Mouse (Mus musculus) lung, embryonic 14.5 days (tissue): Measurements from ENCODE around the gene Nmt1. TPM values are rescaled to one million over a fixed set of nuclear protein-coding genes. Genes with fewer than 3 reads are reported as not detected.

Experiments used
- ATAC-seq: fragments of 200-750 bp; cut with Nextera tagmentation; 2 replicates; pipeline ENCODE4 v1.8.0; 2017; ENCODE audit warnings: mild to moderate bottlenecking, moderate TSS enrichment, moderate library complexity; ENCODE audit not compliant: insufficient read depth
- DNase-seq: peaks from one replicate; pipeline ENCODE4 v3.0.0-alpha.2; 2015
- H3K27ac ChIP-seq: fragments of 300-500 bp; sonication (generic); 2 replicates; pipeline ENCODE4 v1.5.1; 2014; ENCODE audit warnings: low read depth, mild to moderate bottlenecking, moderate library complexity
- H3K27me3 ChIP-seq: fragments of 300-500 bp; sonication (generic); 2 replicates; pipeline ENCODE4 v1.6.1; 2014; ENCODE audit warnings: low read length, control low read depth; ENCODE audit not compliant: insufficient read depth
- H3K36me3 ChIP-seq: fragments of 300-500 bp; sonication (generic); 2 replicates; pipeline ENCODE4 v1.6.1; 2014; ENCODE audit warnings: control low read depth; ENCODE audit not compliant: insufficient read depth
- H3K4me1 ChIP-seq: fragments of 300-500 bp; sonication (generic); 2 replicates; pipeline ENCODE4 v1.6.1; 2014; ENCODE audit warnings: antibody characterized with exemption, control low read depth; ENCODE audit not compliant: insufficient read depth
- H3K4me2 ChIP-seq: fragments of 300-500 bp; sonication (generic); 2 replicates; pipeline ENCODE4 v1.6.1; 2014; ENCODE audit warnings: mild to moderate bottlenecking
- H3K4me3 ChIP-seq: fragments of 300-500 bp; sonication (generic); 2 replicates; pipeline ENCODE4 v1.5.1; 2014; ENCODE audit warnings: low read depth, low read length
- H3K9ac ChIP-seq: fragments of 300-500 bp; sonication (generic); 2 replicates; pipeline ENCODE4 v1.6.1; 2014
- H3K9me3 ChIP-seq: fragments of 300-500 bp; sonication (generic); 2 replicates; pipeline ENCODE4 v1.6.1; 2016; ENCODE audit warnings: low read depth, low read length, control low read depth
- CTCF ChIP-seq: IDR thresholded peaks from 2 replicates; pipeline ENCODE4 v1.5.1; 2016; ENCODE audit warnings: antibody characterized with exemption, low read depth
- WGBS: fragments of 180-500 bp; shearing (Covaris S2); extraction: QIAGEN DNeasy Blood & Tissue Kit; methylation state at CpG from one replicate; pipeline ENCODE4 v1.1.7; 2014; 5-methylcytosine and 5-hydroxymethylcytosine counted together
- polyA plus RNA-seq: library from polyadenylated mRNA; unstranded; fragments of >200 nt; fragmentation: Nextera tagmentation; extraction: Ambion mirVana; gene quantifications from 2 replicates; pipeline ENCODE4 v1.2.1, GENCODE M21; 2014

Nmt1 gene
- polyA plus RNA-seq, 1 experiment from 2014 or later, result 64.4 TPM

DNA sequence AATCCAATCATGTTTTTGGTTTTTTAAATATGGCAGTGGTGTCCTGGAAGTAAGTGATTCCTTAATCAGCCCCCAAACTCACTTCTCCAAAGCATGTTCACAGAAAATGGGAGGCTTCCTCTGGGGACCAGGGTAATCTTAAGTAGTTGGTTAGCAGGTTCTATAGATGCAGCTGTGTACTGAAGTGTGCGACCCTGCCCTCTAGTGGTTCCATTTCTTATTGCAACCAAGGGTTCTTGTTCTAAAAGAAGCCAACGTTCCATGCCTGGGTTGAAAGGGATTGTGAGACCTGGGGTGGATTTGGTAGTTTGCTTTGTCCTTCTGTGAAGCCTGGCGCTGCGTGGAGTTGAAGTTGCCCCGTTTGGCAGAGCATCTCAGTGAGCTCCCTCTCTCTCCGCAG, 26.8 kb downstream of the Nmt1 start:
- H3K4me1 ChIP-seq, result no peaks in the 10 kb centered on the region
- H3K4me2 ChIP-seq, result no peak overlapping the region
- H3K36me3 ChIP-seq, result peaks cover 86% of the 10 kb centered on the region
- peak; percentile 91 for TF ChIP-seq CTCF
- H3K4me3 ChIP-seq, result no peak overlapping the region
- no peak for ATAC-seq
- H3K9ac ChIP-seq, result no peak overlapping the region
- peak; percentile 95 for DNase-seq
- no peaks in the 10 kb centered on the region for H3K27me3 ChIP-seq
- 44% methylated on average over 6 of the region's 6 CpGs for WGBS
- no peak overlapping the region for H3K27ac ChIP-seq
- H3K9me3 ChIP-seq, result no peaks in the 10 kb centered on the region

DNA sequence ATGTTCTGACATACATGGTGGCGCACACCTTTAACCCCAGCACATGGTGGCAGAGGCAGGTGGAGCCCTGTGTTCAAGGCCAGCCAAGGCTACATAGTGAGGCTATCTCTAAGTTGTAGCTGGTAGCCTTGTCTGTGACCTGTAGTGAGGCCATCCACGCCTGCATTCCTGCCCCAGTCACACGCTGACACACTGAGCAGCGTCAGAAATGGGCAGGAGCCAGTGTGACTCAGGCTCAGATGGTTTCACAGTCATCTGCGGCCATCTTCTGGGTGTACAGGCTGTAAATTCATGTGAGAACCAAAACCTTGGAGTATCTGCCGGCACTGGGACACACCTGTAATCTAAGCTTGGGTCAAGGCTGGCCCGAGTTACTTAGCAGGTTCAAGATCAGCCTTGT, 28.6 kb downstream of the Nmt1 start:
- no peak for TF ChIP-seq CTCF
- no peak overlapping the region for H3K4me2 ChIP-seq
- H3K36me3 ChIP-seq, result peaks cover 92% of the 10 kb centered on the region
- no peak overlapping the region for H3K27ac ChIP-seq
- ATAC-seq, result no peak
- no peaks in the 10 kb centered on the region for H3K27me3 ChIP-seq
- H3K9me3 ChIP-seq, result no peaks in the 10 kb centered on the region
- H3K4me1 ChIP-seq, result no peaks in the 10 kb centered on the region
- H3K9ac ChIP-seq, result no peak overlapping the region
- no peak for DNase-seq
- H3K4me3 ChIP-seq, result no peak overlapping the region
- WGBS, result 94% methylated on average over 7 of the region's 7 CpGs

DNA sequence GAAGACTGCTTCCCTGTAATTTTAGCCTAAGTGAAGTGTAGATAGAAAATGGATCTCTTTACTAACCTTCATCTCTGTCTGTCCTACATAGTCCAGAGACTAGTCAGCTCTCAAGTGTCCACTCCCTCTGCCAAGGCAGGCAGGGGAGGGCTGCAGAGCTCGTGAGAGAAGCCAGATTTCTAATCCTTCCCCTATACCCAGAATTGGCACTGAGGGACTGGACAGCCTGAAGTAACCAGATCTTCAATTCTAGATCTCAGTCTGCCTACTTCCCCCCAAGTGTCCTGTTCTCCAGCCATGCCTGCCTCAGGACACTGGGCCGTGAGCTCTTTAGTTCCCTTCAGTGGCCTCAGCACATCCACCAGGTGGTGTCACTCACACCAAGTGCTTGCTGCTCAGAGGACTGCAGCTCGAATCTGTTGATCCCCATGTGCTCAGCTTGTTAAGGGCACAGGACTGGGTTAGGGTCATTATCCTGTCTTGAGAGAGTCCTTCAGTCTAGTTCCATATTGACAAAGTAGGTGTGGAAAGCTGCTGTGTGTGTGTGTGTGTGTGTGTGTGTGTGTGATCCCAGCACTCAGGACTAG, 30.6 kb downstream of the Nmt1 start:
- H3K4me3 ChIP-seq, result no peak overlapping the region
- TF ChIP-seq CTCF, result 0 out of 2 replicates have a peak, but pooled peaks have one; percentile 6
- no peaks in the 10 kb centered on the region for H3K9me3 ChIP-seq
- ATAC-seq (no peak), DNase-seq (no peak)
- no peaks in the 10 kb centered on the region for H3K4me1 ChIP-seq
- H3K4me2 ChIP-seq, result no peak overlapping the region
- peaks cover 89% of the 10 kb centered on the region for H3K36me3 ChIP-seq
- 62% methylated on average over 3 of the region's 3 CpGs for WGBS
- no peak overlapping the region for H3K27ac ChIP-seq
- no peaks in the 10 kb centered on the region for H3K27me3 ChIP-seq
- H3K9ac ChIP-seq, result no peak overlapping the region

DNA sequence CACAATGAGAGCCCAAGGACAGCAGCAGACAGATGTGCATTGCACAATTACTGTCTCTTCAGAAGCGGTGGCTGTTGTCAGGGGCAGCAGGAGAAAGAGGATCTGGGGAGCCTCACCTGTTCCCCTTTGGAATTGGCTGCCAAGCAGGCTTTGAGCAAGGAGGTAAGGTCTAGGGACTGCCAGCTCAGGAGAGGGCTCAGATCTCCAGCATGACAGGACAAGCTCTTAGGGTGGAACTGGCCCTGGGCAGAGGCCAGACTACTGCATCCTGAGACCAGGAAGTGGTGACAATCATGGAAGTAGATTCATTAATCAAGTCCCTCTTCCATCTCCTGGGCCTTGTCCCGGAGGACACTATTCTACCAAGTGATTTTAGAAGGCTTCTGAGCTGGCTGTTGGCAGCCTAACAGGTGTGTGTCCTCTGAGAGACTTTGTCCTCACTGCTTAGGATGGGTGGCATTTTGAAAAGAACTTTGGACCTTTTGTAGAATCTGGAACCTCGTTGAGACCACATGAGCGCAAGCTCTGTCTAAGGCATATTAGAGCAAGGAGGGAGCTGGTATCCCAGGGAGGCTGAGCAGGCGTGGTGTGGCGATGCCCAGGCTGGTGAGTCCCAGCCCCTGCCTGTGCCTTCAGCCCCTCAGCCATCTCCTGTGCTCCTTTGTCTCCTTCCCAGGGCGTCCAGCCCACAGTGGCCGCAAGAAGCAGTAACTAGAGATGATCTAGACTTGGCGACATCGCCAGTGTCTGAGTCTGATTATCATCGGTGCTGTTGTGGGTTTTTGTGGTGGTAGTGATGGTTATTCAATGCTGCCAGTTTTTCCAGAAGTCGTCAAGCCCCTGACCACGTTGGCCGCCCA, 38.4 kb downstream of the Nmt1 start:
- Histone ChIP-seq H3K27me3 (no peaks in the 10 kb centered on the region), H3K4me1 (no peaks in the 10 kb centered on the region), H3K36me3 (peaks cover 87% of the 10 kb centered on the region), H3K9me3 (no peaks in the 10 kb centered on the region), H3K4me2 (no peak overlapping the region), H3K4me3 (no peak overlapping the region), H3K27ac (peak overlapping the region; percentile 39; the same call in 1 of the 2 replicates), H3K9ac (no peak overlapping the region)
- 89% methylated on average over 14 of the region's 14 CpGs for WGBS
- no peak for DNase-seq
- ATAC-seq, result no peak
- TF ChIP-seq CTCF, result no peak

DNA sequence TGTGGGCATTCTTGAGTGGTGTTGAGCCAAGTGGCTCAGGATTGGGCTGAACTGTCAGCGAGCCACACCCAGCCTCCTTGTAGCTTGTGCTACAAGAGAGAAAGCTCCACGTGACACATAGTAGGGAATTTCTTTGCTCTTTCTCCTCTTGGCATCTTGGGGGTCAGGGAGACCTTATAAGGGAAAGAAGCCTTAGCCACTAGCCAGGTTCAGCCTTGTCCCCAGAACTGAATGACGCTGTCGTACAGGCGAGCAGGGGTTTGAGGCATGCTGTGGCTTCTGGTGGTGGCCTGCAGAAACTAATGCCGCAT, 39.0 kb downstream of the Nmt1 start:
- Histone ChIP-seq H3K27ac (peak overlapping the region; percentile 39; the same call in 1 of the 2 replicates), H3K4me1 (no peaks in the 10 kb centered on the region), H3K36me3 (peaks cover 81% of the 10 kb centered on the region), H3K4me3 (no peak overlapping the region), H3K9ac (no peak overlapping the region), H3K9me3 (no peaks in the 10 kb centered on the region), H3K4me2 (no peak overlapping the region), H3K27me3 (no peaks in the 10 kb centered on the region)
- 77% methylated on average over 6 of the region's 6 CpGs for WGBS
- DNase-seq (no peak), ATAC-seq (no peak)
- TF ChIP-seq CTCF, result no peak

DNA sequence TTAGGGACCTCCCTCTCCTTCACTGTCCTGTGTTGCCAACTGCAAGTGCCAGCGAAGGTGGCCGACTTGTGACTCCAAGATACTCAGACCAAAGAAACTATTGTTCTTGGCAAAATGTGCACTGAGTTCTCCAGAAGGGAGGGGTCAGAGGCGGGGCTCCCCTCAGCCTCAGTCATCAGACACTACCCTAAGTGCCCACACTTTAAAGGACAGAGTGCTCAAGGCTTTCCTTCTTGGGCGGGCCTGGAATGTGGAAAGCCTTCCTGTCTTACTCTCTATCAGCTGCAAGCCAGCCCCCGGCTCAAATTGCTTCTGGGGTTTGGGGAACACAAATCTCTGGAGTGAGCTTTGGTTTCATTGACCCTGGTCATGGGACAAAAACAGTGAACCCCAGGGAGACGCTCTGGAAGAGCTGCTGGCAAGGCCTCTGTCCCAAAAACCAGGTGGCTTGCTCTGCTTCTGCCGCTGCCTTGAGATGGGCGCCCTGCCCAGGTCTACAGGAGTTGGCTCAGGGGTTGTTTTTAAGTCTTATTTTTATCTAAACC, 39.5 kb downstream of the Nmt1 start:
- peak; percentile 75 for ATAC-seq
- DNase-seq, result peak; percentile 54
- Histone ChIP-seq H3K4me1 (no peaks in the 10 kb centered on the region), H3K27me3 (no peaks in the 10 kb centered on the region), H3K36me3 (peaks cover 76% of the 10 kb centered on the region), H3K4me3 (no peak overlapping the region), H3K9me3 (no peaks in the 10 kb centered on the region), H3K27ac (peak overlapping the region; percentile 48; the same call in 1 of the 2 replicates), H3K4me2 (no peak overlapping the region), H3K9ac (no peak overlapping the region)
- WGBS, result 60% methylated on average over 8 of the region's 8 CpGs
- TF ChIP-seq CTCF, result no peak

DNA sequence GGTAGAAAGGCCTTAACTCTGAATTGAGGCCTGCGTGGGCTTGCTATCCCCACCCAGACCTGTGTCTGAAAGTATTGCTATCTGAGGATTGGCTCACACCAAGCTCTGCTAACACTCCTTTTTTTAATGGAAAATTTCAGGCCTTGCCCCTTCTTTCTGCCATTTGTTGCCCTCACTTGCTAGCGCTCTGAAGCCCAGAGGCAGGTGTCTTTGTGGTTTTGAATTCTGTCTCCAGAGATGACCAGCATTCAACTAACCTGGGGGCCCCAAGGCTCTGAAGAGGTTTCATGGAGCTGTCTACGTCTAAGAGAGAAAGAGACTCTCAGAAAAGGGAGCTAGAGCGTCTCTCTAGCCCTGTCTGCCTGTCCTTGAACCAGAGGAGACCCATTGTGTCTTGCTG, 40.3 kb downstream of the Nmt1 start:
- no peak for TF ChIP-seq CTCF
- no peak overlapping the region for H3K4me3 ChIP-seq
- ATAC-seq (no peak), DNase-seq (no peak)
- peaks cover 71% of the 10 kb centered on the region for H3K36me3 ChIP-seq
- no peak overlapping the region for H3K4me2 ChIP-seq
- no peaks in the 10 kb centered on the region for H3K4me1 ChIP-seq
- 85% methylated on average over 4 of the region's 4 CpGs for WGBS
- no peak overlapping the region for H3K9ac ChIP-seq
- peak overlapping the region; percentile 48; the same call in 1 of the 2 replicates for H3K27ac ChIP-seq
- H3K27me3 ChIP-seq, result no peaks in the 10 kb centered on the region
- no peaks in the 10 kb centered on the region for H3K9me3 ChIP-seq
